Mouse (Mus musculus): ENCODE data around the gene Syn2.

Gene Syn2

DNA sequence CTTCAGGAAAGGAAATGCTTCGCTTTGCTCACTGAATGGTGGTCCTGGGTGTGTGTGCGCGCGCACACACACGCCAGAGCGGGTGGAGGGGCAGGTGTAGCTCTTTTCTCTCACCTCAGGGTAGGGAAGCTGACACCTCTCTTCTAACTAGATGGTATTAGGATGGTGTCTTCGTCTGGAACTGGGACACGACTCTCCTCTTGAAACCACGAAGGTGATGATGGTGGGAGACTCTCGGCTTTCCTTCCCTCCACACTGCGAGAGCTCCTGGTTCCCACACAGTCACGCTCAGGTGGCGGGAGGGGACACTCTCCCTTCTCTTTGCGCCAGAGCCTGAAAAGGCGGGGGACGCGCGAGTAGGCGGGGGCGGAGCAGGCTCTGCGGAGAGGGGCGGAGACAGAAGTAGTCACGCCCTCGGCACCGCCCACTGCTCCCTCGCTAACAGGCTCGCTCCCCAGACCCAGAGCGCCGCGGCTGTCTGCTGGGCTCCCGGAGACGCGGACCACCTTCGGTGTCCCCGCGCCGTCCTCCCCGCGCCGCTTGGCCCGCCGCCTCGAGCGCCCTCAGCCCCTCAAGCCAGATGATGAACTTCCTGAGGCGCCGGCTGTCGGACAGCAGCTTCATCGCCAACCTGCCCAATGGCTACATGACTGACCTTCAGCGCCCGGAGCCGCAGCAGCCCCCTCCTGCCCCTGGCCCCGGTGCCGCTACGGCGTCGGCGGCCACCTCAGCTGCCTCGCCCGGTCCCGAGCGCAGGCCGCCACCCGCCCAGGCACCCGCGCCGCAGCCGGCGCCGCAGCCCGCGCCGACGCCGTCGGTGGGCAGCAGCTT lies at the start of gene Syn2:
Gene Syn2 (plus strand): TSS at position 402 of the 831 bp plus-strand sequence.
- DNase-seq, result peak; percentile 92

DNA sequence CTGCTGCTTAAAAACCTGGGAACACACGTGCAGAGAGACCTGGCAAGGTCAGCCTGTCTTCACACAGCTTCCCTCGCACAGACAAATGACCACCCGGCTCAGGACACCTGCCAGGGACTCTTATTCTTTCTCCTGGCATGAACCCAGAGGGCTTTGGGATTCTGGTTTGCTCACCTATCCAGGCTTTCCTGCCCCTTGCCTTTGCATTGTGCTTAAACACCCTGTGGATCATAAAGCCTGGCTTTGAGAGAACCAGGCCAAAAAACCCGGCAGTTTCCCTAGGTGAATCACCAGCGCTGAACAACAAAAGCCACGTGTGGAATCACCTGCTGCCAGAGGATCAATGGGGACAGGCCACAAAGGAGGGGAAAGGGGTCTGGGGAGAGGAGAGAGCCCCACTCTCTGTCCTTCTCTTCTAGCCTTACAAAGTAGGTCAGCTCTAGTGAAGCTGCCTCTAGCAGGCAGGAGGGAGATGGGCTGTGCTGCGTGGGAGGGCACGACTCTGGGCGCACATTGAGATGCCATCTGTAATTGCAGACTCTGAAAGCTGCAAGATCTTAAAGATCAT lies 49.3 kb upstream of the Syn2 start:
- no peak for DNase-seq

DNA sequence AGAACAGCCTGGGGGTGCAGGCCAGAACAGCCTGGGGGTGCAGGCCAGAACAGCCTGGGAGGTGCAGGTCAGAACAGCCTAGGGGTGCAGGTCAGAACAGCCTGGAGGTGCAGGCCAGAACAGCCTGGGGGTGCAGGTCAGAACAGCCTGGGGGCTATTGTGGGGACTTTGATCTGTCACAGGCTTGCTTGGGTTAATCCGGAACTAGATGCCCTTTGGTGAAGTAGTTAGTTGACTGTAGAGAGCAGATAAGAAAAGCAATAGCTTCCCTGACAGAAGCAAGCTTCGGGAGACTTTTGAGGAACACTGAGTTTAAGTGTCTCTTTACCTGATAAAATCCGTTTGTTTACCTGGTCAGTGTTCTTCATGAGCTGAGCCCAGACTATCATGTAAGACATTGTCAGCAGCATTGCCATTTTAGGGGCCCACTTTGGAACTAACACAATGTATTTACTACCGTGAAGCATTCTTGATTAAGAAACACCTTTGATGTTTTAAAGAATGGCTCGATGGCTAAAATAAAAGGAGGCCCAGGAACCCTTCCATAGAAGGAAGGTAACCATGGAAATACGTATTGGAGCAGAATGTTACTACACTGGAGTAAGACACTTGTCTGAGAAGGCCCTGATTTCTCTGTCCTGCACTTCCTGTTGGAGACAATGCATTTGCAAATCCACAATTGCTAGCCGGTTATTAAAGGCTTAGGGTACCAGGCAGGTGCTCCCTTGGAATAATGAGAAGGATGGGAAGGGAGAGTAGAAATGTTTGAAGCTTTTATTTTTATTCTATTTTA lies 46.2 kb upstream of the Syn2 start:
- no peak for DNase-seq

DNA sequence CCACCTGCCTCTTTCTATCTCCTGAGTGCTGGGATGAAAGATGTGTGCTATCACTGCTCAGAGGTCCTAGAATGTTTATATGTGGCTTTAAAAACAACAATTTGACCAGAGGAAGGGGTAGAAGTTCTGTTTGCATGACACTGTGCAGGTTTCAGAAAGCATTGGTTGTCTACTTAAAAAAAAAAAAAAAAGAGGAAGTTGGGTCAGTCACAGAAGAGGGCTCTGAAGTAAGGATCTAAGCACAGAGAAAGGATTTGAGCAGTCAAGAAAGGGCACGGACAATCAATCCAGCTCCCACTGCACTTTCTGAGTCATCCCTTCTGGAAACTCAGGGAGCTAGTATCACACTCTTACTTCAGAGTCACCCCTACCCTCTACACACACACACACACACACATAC lies 43.0 kb upstream of the Syn2 start:
- DNase-seq, result peak; percentile 24

DNA sequence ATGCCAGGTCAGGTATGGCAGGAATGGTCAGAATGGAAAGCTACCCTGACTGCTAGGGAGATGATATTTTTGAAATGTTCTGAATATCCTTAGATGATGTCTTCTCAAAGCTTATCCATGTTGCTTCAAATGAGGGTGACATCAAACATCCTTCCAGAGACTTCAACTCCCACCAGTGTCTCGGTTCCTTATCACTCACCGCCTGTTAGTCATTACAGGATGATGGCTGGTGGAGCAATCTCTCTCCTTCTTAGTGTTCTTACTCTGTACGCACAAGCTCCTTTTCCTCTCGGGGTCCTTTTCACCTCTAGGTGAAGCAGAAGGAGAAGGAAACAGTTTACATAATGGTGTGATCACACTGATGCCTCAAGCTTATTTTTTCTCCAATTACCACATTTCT lies 32.2 kb upstream of the Syn2 start:
- no peak for DNase-seq

DNA sequence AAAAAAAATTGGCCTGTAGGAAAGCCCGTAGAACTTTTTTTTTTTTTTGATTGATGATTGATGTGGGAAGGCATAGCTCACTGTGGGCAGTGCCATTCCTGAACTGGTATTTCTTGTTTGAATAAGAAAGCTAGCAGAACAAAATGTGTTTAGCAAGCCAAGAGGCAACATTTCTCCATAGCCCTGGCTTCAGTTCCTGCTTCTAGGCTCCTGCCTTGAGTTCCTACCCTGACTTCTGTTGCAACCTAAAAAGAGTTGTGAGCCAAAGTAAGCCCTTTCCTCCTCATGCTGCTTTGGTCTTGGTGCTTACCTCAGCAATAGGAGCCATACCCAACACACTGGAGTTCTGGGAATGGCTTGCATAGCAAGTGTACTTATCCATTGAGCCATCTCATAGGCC lies 23.3 kb upstream of the Syn2 start:
- DNase-seq, result peak; percentile 10

GRCm38 (mm10) chr6:115122181-115122580 lies 12.5 kb upstream of the Syn2 start:
- peak; percentile 61 for DNase-seq

DNA sequence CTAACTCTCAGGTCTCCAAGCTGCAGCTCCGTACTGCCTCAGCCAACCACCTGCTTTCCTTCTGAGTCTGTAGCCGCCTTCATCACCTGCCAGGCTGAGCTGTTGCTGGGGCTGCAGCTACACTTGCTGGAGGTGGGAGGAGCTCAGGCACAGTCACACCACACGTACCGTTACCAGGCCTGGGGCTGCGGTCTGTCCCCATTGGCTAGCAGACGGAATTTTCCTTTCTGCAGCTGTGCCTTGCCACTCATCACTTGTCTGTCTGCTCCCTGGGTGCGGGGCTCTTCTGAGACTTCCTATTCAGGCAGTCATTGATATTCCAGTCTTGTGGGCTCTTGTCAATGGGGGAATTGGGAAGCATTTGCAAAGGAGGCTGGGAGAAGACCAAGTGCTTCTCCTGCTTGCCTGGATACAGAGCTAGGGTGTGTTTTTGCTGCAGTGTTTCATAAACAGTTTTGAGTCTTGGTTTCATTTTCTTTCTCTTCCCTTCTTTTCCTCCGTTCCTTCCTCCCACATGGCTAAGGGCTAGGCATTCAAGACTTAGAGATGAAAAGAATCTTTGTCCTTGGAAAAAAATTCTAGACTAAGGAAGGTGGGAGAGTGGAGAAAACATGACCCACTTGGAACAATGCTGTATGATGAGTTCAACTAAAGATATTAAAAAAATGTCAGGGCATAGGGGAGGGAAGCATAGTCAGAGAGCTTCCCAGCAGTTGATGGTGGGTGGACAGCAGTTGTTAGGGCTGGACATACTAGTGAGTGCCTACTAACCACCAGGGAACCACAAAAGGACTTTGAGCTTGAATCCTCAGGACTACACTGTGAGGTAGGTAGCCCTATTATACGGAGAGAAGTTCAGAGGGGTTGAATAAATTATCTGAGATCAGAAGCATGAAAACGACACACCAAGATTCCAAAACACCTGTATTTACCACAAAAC lies 11.2 kb upstream of the Syn2 start:
- peak; percentile 92 for DNase-seq

DNA sequence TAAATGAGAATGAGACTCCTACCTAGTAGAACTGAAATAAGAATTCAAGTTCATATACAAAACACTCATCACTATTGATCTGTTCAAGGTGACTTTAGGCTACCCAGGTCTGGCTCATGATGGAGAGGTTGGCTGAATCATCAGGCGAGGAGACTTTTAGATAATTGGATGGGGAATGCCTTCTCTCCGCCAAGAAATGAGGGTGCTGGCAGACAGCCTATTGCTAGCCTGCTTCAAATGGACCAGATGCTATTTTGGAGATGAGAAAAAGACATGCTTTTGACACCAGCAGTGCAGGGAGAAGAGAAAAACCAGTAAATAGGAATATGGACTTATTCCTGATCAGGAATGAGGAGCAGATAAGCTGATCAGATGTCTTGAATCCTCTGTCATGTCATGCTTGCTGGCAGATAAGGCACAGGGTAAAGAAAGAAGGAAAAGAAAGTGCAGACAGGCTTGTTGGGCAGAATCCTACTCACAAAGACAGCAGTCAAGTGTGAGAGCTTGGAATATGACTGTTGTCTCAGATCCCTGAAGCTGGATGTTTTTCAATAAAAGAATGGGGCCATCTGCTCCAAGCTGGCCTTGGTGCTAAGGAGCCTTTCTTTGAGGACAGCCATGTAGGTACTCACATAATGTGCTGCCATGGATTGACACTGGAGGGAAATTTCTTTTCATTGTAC lies 9.9 kb upstream of the Syn2 start:
- peak; percentile 85 for DNase-seq

DNA sequence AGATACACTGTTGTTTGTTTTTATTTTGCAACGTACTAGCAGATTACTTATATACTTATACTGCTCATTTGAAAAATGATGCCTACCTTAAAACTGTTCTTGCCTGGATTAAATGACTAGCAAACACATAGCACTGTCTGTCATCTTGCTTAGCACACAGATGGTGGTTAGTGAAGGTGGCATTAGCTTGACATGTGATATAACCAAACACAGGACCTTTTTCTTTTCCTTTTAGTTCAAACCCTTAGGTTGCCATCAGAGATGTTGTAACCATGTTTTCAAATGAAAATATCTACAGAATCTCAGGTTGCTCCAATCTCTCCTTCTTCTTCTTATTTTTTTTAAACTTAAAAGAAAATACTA lies 9.4 kb upstream of the Syn2 start:
- DNase-seq, result peak; percentile 9

DNA sequence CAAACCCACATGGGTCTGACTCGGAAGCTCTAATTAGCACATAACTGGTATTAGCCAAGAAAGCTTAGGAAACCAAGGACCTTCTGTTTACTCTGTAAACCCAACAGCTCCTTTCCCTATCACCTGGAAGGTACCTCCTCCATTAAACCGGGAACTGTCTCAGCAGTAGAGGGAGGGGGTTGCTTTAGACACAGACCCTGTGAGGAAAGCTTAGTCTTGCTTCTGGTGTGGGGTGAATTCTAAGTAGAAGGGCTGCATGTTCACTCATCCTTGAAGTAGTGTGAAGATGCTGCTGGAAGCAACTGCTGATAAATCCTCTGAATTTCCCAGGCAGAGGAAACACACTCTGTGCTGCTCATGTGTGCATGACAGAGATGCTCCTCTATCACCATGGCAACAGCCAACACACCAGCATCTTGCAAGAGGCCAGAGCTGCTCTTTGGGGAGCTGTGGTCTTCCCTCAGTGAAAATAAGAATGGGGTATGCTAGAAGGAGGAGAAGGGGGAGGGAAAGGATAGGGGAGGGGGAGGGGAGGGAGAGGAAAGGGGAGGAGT lies 8.4 kb upstream of the Syn2 start:
- peak; percentile 59 for DNase-seq

DNA sequence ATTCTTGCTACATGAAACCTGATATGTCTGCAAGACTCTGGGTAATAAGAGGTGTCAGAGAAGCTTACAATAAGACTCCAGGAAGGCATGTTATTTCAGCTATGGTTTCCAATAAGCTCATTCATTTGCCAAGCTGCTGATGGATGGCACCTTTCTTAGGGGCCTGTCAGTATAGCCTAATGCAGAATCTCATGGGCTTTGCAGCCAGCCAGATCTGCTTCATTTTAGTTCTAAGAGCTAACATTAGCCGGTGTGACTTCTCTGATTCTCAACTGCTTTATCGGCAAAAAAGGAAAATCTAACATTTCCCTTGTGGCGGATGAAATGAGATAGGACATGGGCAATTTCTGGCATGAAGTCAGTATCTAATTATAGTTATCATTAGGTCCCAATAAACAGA lies 7.9 kb upstream of the Syn2 start:
- DNase-seq, result no peak

DNA sequence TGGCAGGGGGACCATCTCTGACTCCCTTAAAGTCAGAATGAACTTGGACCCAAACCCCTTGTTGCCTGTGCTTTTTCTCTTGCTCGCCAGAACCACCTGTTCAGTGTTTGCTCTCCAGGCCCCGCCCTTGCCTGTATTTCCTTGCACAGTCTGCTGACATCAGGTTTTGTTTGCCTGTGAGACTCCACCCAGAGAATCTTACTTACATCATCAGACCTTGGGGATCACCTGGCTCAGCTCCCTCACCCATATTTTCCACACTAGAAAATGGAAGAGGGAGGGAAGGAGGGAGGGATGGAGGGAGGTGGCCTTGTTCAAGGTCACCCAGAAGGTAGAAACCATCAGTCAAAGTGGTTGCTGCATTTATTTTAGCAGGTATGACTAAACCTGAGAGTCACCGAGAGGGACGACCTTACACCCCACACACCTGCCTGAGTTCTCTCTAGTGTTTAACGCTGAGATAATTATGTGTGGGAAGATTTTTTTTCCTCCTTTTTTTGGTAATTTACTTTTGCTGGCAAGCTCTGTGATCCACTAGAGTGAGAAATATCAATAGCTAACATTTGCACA lies 7.4 kb upstream of the Syn2 start:
- DNase-seq, result peak; percentile 67

DNA sequence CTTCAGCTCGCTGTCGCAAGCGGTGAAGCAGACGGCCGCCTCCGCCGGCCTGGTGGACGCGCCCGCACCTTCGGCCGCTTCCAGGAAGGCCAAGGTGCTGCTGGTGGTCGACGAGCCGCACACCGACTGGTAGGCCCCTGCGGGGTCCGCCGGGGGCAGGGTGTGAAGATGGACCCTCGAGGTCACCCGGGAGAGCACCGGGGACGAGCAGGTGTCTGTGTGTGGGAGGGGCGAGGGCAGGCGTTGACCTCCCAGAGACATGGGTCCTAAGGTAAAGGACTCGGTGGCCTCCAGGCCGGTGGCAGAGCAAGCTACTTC lies 589 bp downstream of the Syn2 start:
- DNase-seq, result no peak

- DNase-seq, result peak; percentile 40
Observed at GRCm38 (mm10) chr6:115136156-115136555, 1.5 kb downstream of the Syn2 start.

DNA sequence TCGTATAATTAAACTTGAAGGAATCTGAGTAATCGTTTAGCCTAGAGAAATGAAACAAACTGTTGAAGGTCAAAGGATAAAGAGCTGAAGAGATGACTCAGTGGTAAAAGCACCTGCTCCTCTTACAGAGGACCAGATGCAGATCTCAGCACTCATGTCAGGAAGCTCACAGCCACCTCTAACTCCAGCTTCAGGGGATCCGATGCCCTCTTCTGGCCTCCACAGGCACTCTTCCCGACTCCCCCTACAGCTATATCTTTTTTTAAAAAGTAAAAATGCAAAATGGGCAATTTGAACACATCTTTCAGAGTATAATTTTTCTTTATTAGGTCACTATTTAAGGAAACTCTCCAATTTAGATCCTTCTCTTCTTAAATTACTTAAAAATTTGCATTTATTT lies 6.7 kb downstream of the Syn2 start:
- DNase-seq, result peak; percentile 29

DNA sequence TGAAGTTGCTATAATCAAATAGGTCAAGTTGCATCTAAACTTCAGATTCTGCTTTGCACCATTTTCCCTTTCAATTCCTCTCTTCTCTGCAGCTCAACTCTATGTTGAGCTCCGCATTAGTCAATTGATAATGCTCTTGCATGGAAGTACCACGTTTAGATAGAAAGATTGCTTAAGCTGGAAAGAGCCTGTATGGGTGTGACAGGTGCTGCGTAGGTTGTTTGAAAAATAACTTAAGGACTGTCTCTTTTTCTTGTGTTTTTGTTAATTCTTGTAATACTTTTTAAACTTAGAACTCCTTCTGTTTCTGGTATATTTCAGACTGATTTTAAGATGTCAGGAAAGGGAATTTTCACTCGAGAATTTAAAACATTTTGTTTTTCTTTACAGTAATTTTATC lies 26.5 kb downstream of the Syn2 start:
- no peak for DNase-seq

GRCm38 (mm10) chr6:115165863-115166470 lies 31.3 kb downstream of the Syn2 start:
- no peak for DNase-seq

DNA sequence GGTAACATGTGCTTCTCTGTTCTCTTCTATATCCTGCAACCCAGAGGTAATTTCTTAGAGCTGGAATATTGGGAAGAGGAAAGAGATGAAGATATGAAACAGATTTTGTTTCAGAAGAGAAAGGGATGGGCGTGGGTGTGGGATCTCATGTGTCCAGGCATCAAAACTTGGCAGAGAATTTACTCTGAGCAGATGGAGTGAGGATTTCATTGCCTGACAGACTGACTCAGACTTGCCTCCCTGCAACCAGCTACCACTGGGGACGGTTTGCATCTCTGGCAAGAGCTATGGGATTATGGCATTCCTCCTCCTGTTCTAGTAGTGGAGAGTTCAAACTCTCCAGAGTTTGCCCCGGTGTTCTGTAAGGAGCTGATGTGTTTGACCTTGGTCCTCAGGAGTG lies 34.2 kb downstream of the Syn2 start:
- no peak for DNase-seq

DNA sequence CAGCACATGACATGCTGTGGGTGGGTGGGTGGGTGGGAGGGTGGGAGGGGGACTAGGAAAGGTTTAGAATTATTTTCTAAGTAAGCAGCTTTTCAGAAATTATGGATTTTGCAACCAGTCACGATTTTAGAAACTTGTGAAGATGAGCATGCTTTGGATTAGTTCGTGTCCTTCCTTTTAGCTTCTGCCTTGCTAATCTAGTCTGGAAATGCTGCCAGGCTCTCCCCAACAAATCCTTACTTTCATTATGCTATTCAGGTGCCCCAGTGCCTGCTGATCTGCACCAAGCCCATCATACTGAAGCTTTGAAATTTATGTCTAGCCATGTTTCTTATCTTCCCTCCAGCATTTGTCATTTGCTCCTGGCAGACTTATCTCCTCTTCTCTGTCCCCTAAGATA lies 34.8 kb downstream of the Syn2 start:
- DNase-seq, result no peak

GRCm38 (mm10) chr6:115174845-115175244 lies 40.1 kb downstream of the Syn2 start:
- no peak for DNase-seq

Measured in heart, adult 11 months (tissue).